Mouse (Mus musculus) gastrocnemius, postnatal 4 days (tissue): ENCODE measurements around the gene Zbtb37. TPM values are rescaled to one million over a fixed set of nuclear protein-coding genes. Genes with fewer than 3 reads are reported as not detected.

Source experiments
- DNase-seq, 2 experiments: peaks; one replicate each; pipeline ENCODE4 v3.0.0; 2021 to 2022; ENCODE audit warnings: low spot score in 2 of 2, mixed read lengths in 2 of 2
- total RNA-seq, 2 experiments: library from RNA; stranded (reverse); gene quantifications; 2 replicates each; pipeline ENCODE4 v1.2.3; 2021

Zbtb37 gene
- total RNA-seq, 2 experiments from 2014 or later: 14.2 to 15.6 TPM

DNA sequence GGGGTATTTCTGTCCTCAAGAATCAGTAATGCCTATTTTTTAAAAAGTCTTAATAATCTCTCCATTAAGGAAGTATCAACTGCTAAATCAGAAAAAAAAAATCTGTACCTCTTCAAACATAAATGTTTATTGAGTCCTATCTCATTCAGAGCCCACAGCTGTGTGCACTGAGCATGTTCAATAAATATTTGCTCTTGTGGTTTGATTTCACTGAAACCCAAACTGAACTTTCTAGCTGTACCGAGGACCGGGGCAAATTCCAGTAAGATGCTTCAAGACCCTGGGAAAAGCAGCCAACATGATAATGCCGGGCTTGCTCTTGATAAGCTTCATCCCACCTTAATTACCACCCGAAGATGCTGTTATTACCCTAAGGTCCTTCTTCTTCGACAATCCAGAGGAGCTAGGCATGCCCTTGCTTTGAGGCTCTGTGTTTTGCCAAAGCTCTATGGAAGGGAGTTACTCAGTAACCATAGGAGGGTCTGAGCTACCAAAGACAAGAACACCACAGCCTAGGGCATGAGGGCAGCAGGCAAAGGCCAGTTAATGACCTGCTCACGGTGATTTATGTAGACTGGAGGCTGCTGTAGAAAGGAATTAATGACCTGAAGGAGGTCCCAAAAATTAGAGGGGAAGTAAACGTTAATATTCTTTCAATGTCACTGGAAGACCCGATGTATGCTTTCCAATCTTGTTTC, 54.0 kb downstream of the Zbtb37 start:
- no peak for DNase-seq

DNA sequence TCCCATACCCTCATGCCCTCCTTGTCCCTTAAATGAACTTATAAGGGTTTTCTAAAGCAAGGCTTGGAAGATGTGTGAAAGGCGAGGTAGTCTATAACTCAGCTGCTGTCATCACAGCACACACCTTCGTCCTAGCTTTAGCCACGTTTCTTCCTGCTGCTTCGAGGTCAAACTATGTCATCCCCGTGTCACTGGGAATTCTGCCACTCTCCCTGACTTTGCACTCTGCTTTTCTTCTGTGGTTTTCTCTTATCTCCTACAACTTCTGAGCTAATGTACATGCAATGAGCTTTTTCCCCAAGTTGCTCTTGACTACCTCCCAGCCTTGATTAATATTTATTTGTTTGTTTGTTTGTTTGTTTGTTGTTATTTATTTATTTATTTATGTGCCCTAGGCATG, 54.6 kb downstream of the Zbtb37 start:
- DNase-seq: no peak

DNA sequence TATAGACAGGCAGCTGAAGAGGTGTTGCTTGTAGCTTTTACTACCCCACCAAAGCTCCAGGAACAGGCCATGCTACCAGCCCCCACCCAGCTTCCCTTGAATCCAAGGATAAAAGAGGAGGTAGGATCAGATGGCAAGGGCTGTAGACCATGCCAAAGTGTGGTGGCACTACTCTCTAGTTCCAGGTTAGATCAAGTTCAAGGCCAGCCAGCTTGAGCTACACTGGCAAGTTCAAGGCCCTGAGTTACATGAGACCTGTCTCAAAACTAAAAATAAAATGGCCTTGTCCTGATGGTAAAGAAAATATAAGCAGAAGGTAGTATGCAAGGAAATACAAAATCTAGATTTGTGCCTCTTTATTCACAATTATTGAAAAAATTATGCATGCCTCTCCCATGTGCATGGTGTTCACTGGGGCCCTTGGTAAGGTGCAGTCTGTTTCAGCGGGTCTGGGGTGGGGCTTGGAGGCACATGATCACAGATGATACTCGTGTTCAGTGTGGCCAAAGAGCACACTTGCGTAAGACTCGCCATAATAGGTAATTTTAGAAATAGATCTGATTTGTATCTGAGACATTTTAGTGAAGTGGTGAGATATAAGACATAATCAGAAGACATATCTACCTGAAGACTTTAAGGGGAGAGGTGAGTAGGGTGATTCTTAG, 56.4 kb downstream of the Zbtb37 start, which contains the start of gene Serpinc1:
TSS of gene Serpinc1 (plus strand) at position 515 of the 665 bp plus-strand sequence.
- DNase-seq: no peak

DNA sequence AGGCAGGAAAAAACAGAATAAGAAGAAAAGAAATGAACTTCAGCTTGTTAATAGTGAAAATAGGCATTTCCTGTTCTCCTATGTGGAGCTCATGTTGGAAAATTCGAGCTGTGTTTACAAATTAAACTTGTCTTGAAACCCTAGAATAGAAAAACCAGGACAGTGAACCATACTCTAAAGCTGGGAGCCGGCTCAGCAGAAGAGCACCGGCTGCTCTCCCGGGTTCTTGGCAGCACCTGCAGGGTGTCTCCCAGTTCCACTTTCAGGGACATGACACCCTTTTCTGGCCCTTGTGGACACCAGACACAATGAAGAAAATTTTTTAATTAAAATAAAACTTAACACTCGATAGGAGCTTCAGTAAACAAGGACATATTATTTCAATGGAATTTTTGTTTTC, 66.0 kb downstream of the Zbtb37 start:
- no peak for DNase-seq

DNA sequence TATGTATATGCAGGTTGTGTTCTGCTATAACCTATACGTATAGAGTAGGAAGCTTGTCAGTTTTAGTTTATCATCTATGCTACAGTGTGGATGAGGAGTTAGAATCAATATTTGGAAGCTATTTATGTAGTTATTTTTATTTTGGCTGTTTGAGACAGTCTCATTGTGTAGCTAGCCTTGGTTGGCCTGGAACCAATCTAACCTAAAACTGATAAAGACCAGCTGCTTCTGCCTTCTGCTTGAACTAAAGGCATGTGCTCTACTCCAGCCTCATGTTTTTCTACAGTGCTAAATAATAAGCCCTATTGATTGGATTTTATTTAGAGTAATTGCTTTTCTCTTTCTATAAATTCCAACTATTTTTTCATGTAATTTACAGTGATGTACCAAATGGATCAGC, 67.4 kb downstream of the Zbtb37 start:
- DNase-seq: no peak

DNA sequence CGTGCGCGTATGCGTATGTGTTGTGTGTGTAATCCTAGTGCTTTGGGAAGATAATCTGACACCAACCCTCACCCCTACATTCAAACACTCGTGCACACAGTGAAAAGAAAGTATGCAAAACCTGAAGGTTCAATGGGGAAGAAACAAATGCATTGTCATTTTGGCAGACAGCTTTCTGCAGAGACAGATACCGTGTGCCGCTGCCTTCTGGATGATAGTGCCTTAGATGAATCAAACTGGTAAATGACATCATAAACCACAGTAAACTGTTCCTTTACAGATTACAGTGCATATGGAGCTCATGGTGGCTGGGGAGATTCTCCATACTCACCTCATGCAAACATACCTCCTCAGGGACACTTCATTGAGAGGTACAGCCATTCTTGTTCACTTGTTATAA, 71.5 kb downstream of the Zbtb37 start:
- no peak for DNase-seq

Other genes with a start within 250 kb of the Zbtb37 start
- 10 to 100 TPM; 19.4 to 21.9 TPM for gene Rabgap1l, start 241.6 kb downstream of the Zbtb37 start, total RNA-seq
- gene Rc3h1, start 128.4 kb downstream of the Zbtb37 start, total RNA-seq: 10 to 100 TPM; 33.1 to 36.9 TPM
- gene Serpinc1, start 56.3 kb downstream of the Zbtb37 start, total RNA-seq: 1 to 10 TPM; 1.2 to 3.9 TPM
- 10 to 100 TPM; 13.9 to 15.3 TPM for gene Dars2, start 35.8 kb upstream of the Zbtb37 start, total RNA-seq
- 1 to 10 TPM; 4.9 to 5.2 TPM for gene Cenpl, start 35.9 kb upstream of the Zbtb37 start, total RNA-seq
- 10 to 100 TPM; 15.4 to 18.9 TPM for gene Klhl20, start 96.7 kb upstream of the Zbtb37 start, total RNA-seq
- not detected for gene Ankrd45, start 107.8 kb upstream of the Zbtb37 start, total RNA-seq
- gene Tex50, start 124.5 kb upstream of the Zbtb37 start, total RNA-seq: not detected
- gene Prdx6, start 216.4 kb upstream of the Zbtb37 start, total RNA-seq: 10 to 100 TPM; 75.6 to 81.5 TPM